Mouse (Mus musculus): ENCODE results near the gene Zswim2.
"Not testable (repeated sequence)": the region's sequence is repeated elsewhere in the genome, so short reads cannot be mapped to it uniquely, and the experiment has no call there.

The Zswim2 gene

GRCm38 (mm10) chr2:83940931-83941361, at the start of gene Zswim2:
TSS of gene Zswim2 (minus strand) at chr2:83941228.
- peak within 1 kb of the TSS; percentile 58 for H3K4me3 ChIP-seq (replicated peaks; ENCODE audit: low read length)
- no peak for TF ChIP-seq NANOG (IDR thresholded peaks at IDR 0.05; ENCODE audit: borderline replicate concordance, low read length)
- no peak for TF ChIP-seq POU5F1 (IDR thresholded peaks at IDR 0.05; ENCODE audit: borderline replicate concordance, low read length)
- no peak for TF ChIP-seq CTCF (conservative IDR thresholded peaks at IDR 0.05; ENCODE audit: low read length)
- peaks cover 5% of the 10 kb centered on the region; the same call in 1 of the 2 replicates for H3K27me3 ChIP-seq (ENCODE audit: insufficient read depth, low read length)
- H3K4me1 ChIP-seq (replicated peaks; ENCODE audit: low read depth, low read length): no peaks in the 10 kb centered on the region
- H3K36me3 ChIP-seq (ENCODE audit: insufficient read depth, low read length): no peaks in the 10 kb centered on the region
- H3K9me3 ChIP-seq (ENCODE audit: low read length): no peaks in the 10 kb centered on the region

- not testable (repeated sequence) for H3K4me1 ChIP-seq (replicated peaks; ENCODE audit: low read depth, low read length); H3K9me3 ChIP-seq (ENCODE audit: low read length); H3K36me3 ChIP-seq (ENCODE audit: insufficient read depth, low read length); H3K27me3 ChIP-seq (ENCODE audit: insufficient read depth, low read length); H3K4me3 ChIP-seq (replicated peaks; ENCODE audit: low read length)
Observed at GRCm38 (mm10) chr2:83990253-83990652, 49.2 kb upstream of the Zswim2 start, which contains the start of gene Gm13691. TSS of gene Gm13691 (plus strand) at chr2:83990553.

GRCm38 (mm10) chr2:83984443-83984842, 43.4 kb upstream of the Zswim2 start, which contains the start of gene Gm13697:
TSS of gene Gm13697 (plus strand) at chr2:83984743.
- not testable (repeated sequence) for H3K27me3 ChIP-seq (ENCODE audit: insufficient read depth, low read length); H3K4me3 ChIP-seq (replicated peaks; ENCODE audit: low read length); H3K9me3 ChIP-seq (ENCODE audit: low read length); H3K4me1 ChIP-seq (replicated peaks; ENCODE audit: low read depth, low read length); H3K36me3 ChIP-seq (ENCODE audit: insufficient read depth, low read length)

GRCm38 (mm10) chr2:83978633-83979032, 37.6 kb upstream of the Zswim2 start, which contains the start of gene Gm13694:
TSS of gene Gm13694 (plus strand) at chr2:83978933.
- not testable (repeated sequence) for H3K27me3 ChIP-seq (ENCODE audit: insufficient read depth, low read length); H3K4me3 ChIP-seq (replicated peaks; ENCODE audit: low read length); H3K36me3 ChIP-seq (ENCODE audit: insufficient read depth, low read length); H3K9me3 ChIP-seq (ENCODE audit: low read length); H3K4me1 ChIP-seq (replicated peaks; ENCODE audit: low read depth, low read length)

GRCm38 (mm10) chr2:83972823-83973222, 31.8 kb upstream of the Zswim2 start, which contains the start of gene Gm13696:
TSS of gene Gm13696 (plus strand) at chr2:83973123.
- not testable (repeated sequence) for H3K4me3 ChIP-seq (replicated peaks; ENCODE audit: low read length); H3K27me3 ChIP-seq (ENCODE audit: insufficient read depth, low read length); H3K36me3 ChIP-seq (ENCODE audit: insufficient read depth, low read length); H3K4me1 ChIP-seq (replicated peaks; ENCODE audit: low read depth, low read length); H3K9me3 ChIP-seq (ENCODE audit: low read length)

GRCm38 (mm10) chr2:83967013-83967412, 26.0 kb upstream of the Zswim2 start, which contains the start of gene Gm13695:
TSS of gene Gm13695 (plus strand) at chr2:83967313.
- not testable (repeated sequence) for H3K27me3 ChIP-seq (ENCODE audit: insufficient read depth, low read length); H3K4me3 ChIP-seq (replicated peaks; ENCODE audit: low read length); H3K4me1 ChIP-seq (replicated peaks; ENCODE audit: low read depth, low read length); H3K36me3 ChIP-seq (ENCODE audit: insufficient read depth, low read length); H3K9me3 ChIP-seq (ENCODE audit: low read length)

GRCm38 (mm10) chr2:83961203-83961602, 20.2 kb upstream of the Zswim2 start, which contains the start of gene Gm13693:
TSS of gene Gm13693 (plus strand) at chr2:83961503.
- H3K36me3 ChIP-seq (ENCODE audit: insufficient read depth, low read length); H3K9me3 ChIP-seq (ENCODE audit: low read length); H3K4me1 ChIP-seq (replicated peaks; ENCODE audit: low read depth, low read length); H3K4me3 ChIP-seq (replicated peaks; ENCODE audit: low read length); H3K27me3 ChIP-seq (ENCODE audit: insufficient read depth, low read length): not testable (repeated sequence)

GRCm38 (mm10) chr2:83955393-83955792, 14.4 kb upstream of the Zswim2 start, which contains the start of gene Gm13698:
TSS of gene Gm13698 (plus strand) at chr2:83955693.
- not testable (repeated sequence) for H3K4me3 ChIP-seq (replicated peaks; ENCODE audit: low read length); H3K9me3 ChIP-seq (ENCODE audit: low read length); H3K27me3 ChIP-seq (ENCODE audit: insufficient read depth, low read length); H3K36me3 ChIP-seq (ENCODE audit: insufficient read depth, low read length); H3K4me1 ChIP-seq (replicated peaks; ENCODE audit: low read depth, low read length)

- no peaks in the 10 kb centered on the region for H3K9me3 ChIP-seq (ENCODE audit: low read length)
- no peaks in the 10 kb centered on the region for H3K4me1 ChIP-seq (replicated peaks; ENCODE audit: low read depth, low read length)
- no peak for TF ChIP-seq POU5F1 (IDR thresholded peaks at IDR 0.05; ENCODE audit: borderline replicate concordance, low read length)
- no peak for TF ChIP-seq CTCF (conservative IDR thresholded peaks at IDR 0.05; ENCODE audit: low read length)
- TF ChIP-seq NANOG (IDR thresholded peaks at IDR 0.05; ENCODE audit: borderline replicate concordance, low read length): no peak
- no peak overlapping the region for H3K4me3 ChIP-seq (replicated peaks; ENCODE audit: low read length)
- H3K36me3 ChIP-seq (ENCODE audit: insufficient read depth, low read length): no peaks in the 10 kb centered on the region
- peaks cover 5% of the 10 kb centered on the region; the same call in 1 of the 2 replicates for H3K27me3 ChIP-seq (ENCODE audit: insufficient read depth, low read length)
Observed at GRCm38 (mm10) chr2:83941792-83942191, 764 bp upstream of the Zswim2 start.

- Histone ChIP-seq H3K27me3 (ENCODE audit: insufficient read depth, low read length) (peaks cover 5% of the 10 kb centered on the region; the same call in 1 of the 2 replicates), H3K9me3 (ENCODE audit: low read length) (no peaks in the 10 kb centered on the region), H3K4me3 (replicated peaks; ENCODE audit: low read length) (no peak overlapping the region), H3K36me3 (ENCODE audit: insufficient read depth, low read length) (no peaks in the 10 kb centered on the region), H3K4me1 (replicated peaks; ENCODE audit: low read depth, low read length) (no peaks in the 10 kb centered on the region)
- TF ChIP-seq NANOG (IDR thresholded peaks at IDR 0.05; ENCODE audit: borderline replicate concordance, low read length): no peak
- no peak for TF ChIP-seq POU5F1 (IDR thresholded peaks at IDR 0.05; ENCODE audit: borderline replicate concordance, low read length)
- TF ChIP-seq CTCF (conservative IDR thresholded peaks at IDR 0.05; ENCODE audit: low read length): no peak
Observed at GRCm38 (mm10) chr2:83941378-83941777, 350 bp upstream of the Zswim2 start.

Measured in E14TG2a.4 (cell line).